Mouse (Mus musculus): ENCODE measurements around the gene Gm49416. TPM values are rescaled to one million over a fixed set of nuclear protein-coding genes. Genes with fewer than 3 reads are reported as not detected.

The Gm49416 gene
- total RNA-seq, 2 experiments from 2014 or later, result 0.84 TPM; not detected in 1

- no peak for DNase-seq
- intact Hi-C loops (cut with DNase I), result no loop called here
These were observed 19.8 kb downstream of the Gm49416 start for GRCm38 (mm10) chr19:8908531-8908930.

- DNase-seq, result no peak
- intact Hi-C loops (cut with DNase I), result loop anchor here (1.0 kb wide), 1 partner anchor 23 kb away; no protein-coding TSS in a partner anchor
These were observed 23.1 kb downstream of the Gm49416 start for GRCm38 (mm10) chr19:8911810-8912209.

DNA sequence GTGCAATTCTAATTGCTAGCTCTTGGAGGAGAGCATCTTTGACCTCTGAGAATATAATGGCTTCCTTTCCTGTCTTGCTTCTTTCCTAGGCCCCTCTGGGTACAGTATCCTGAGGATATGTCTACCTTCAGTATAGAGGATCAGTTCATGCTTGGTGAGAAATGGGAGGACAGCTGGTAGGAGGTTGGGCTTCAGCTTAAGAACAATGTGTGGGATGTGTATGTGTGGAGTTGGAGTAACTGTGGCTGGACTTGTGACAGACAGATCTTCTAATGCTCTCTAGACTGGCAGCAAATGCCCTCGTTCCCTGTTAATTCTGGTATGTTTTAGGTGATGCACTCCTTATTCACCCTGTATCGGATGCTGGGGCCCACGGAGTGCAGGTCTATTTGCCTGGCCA lies 25.5 kb downstream of the Gm49416 start:
- DNase-seq, result no peak
- intact Hi-C loops (cut with DNase I), result no loop called here

GRCm38 (mm10) chr19:8919000-8919399 lies 30.3 kb downstream of the Gm49416 start:
- no peak for DNase-seq
- intact Hi-C loops (cut with DNase I), result no loop called here

GRCm38 (mm10) chr19:8919684-8920072 lies 31.0 kb downstream of the Gm49416 start:
- DNase-seq, result no peak
- intact Hi-C loops (cut with DNase I), result no loop called here

DNA sequence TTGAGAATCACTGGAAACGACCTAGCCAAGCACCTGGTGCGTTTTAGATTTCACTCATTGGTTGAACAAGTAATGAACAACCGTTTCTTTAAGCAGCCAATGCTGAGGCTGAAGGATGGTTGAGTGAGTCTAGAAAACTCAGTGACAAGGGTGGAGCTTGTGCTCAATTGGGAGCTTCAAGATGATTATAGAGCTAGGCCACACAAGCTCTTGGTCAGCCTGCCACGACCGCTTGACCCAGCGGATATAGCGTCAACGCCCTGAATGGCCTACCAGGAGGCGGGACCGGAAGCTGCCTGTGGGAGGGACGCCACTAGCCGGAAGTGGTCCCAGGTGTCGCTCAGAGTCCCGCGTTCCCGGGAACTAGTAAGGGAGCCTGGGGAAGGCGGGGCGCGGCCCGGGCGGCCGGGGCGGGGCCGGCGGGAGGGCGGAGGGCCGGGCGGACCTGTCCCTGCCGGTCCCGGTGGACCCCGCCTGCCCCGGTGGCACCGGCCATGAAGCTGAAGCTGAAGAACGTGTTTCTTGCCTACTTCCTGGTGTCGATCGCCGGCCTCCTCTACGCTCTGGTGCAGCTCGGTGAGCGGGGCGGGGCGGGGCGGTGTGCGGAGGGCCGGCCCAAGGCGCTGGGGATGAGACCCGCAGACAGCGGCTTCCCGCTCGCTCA lies 31.5 kb downstream of the Gm49416 start, which contains the start of gene B3gat3:
Gene B3gat3, plus strand, starts transcription at position 302 of the 664 bp plus-strand sequence.
- DNase-seq, result peak; percentile 95
- intact Hi-C loops (cut with DNase I), result no loop called here

DNA sequence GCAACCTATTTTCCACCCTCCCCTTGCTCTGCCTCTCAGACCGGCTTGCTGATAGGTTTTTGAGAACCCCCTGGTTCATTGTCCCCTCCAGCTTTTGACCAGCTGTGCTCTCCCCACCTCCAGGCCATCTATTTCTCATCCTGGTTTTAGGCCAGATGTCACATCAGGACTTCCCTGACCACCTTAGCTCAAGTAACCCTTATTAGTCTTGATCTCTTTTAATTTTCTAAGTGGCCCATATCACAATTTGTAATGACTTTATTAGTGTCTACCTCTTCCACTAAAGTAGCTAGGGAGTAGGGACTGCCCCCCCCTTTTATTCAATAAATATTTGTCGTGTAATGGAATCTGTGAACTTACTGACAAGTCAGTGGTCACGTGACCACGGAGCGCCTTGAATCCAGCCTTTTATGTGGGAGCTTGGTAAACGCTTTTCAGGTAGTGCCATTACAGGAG lies 32.1 kb downstream of the Gm49416 start:
- DNase-seq, result no peak
- intact Hi-C loops (cut with DNase I), result no loop called here

- intact Hi-C loops (cut with DNase I), result no loop called here
- DNase-seq, result no peak
These were observed 33.0 kb downstream of the Gm49416 start for GRCm38 (mm10) chr19:8921741-8922140.

- intact Hi-C loops (cut with DNase I), result no loop called here
- no peak for DNase-seq
These were observed 38.0 kb downstream of the Gm49416 start for GRCm38 (mm10) chr19:8926766-8927165.

DNA sequence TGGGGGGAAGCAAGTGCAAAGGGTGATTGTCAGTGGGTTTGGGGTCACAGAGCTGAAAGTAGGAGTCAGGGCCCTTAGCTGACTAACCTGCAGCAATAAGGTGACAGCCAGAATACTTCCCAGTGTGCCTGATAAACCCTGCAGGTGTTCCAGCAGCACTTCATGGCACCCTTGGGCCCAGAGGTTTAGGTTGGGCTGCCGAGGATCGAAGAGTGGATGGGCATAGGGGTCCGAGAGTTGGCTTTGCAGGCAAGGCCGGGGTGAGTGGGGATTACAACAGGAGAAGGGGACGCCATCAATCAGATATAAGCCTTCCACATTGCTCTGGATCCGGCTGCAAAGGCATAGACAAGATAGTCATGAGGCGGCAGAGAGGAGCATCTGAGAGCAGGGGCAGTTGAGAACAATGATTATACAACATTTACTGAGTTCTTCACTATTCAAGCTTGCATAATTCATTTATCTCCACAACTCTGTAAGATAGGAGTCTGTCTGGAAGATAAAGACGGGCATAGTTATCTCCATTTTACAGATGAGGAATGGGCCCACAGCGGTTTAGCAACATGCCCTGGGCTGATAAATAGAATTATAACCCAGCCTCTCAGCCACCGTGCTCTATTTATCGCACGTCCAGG lies 39.3 kb downstream of the Gm49416 start:
- no peak for DNase-seq
- intact Hi-C loops (cut with DNase I), result loop anchor here (2.0 kb wide), 1 partner anchor 55 kb away; no protein-coding TSS in a partner anchor

DNA sequence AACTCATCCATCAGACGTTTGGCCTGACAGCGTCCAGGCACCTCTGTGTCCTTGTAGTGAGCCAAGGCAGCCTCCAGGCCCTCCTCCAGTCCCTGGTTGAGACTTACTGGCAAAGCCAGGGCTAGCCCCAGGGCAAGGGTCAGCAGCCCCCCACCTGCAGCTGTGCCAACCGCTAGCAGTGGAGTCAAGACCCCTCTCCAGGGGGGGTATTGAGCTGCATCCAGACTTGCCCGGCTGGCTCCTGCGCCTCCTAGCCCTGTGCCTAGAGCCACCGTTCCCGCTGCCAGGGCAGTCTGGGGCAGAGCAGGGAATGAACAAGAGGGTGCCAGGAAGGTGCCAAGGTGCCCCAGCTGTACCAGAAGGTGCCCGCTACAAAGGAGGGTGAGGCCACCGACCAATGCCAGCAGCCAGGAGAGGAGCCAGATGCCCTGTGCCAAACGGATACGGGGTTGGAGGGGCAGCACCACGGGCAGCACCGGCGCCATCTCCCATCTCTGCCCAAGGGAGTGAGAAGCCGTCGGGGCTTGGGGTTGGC lies 40.0 kb downstream of the Gm49416 start:
- intact Hi-C loops (cut with DNase I), result loop anchor here (2.0 kb wide), 1 partner anchor 56 kb away; no protein-coding TSS in a partner anchor
- DNase-seq, result peak in 1 of 2 experiments; percentile 31

DNA sequence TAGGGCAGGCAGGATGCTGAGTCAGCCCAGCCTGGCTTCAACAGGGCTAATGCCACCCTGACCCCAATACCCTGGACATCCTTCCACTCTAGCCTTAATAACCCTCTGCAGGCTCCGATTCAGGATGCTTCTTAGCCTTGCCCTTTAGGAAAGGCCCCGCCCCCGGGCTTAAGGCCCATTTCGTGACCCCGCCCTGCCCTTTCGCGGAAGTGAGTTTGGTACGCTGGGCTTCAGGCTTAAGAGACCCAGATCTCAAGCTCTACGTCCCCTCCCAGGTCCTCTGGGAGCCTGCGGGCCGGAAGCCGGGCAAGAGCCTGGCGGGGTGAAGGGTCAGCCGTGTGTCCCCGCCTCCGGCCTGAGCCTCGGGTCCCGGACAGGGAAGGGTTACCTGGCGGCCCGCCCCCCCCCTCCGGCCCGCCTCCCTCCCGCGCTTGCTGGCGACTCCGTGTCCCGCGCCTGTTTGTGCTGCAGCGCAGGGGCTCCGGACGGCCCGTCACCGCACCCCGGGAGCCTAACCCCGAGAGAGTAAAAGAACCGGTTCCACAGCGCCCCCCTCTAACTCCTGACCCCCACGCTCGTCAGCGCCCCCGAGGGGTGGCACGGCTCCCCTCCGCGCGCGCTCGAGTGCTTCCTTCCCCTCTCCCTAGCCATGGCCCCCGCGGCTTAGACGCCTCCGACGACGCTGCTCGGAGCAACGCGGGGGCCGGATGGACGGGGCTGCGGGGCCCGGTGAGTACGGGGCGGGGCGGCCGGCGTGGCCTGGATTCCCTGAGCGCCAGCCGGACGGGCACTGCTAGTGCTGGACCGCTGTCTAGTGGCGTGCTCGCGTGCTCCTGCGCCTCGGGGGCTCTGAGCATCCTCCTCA lies 40.7 kb downstream of the Gm49416 start, which contains the start of the genes Rom1 and Eml3:
Gene Rom1, minus strand, starts transcription at position 133 of the 865 bp plus-strand sequence.
Gene Eml3, plus strand, starts transcription at position 329 of the 865 bp plus-strand sequence.
- DNase-seq, result peak; percentile 93 to 96
- intact Hi-C loops (cut with DNase I), result loop anchor here (2.0 kb wide), 1 partner anchor 57 kb away; no protein-coding TSS in a partner anchor

GRCm38 (mm10) chr19:8930117-8930516 lies 41.4 kb downstream of the Gm49416 start:
- no peak for DNase-seq
- intact Hi-C loops (cut with DNase I), result no loop called here

DNA sequence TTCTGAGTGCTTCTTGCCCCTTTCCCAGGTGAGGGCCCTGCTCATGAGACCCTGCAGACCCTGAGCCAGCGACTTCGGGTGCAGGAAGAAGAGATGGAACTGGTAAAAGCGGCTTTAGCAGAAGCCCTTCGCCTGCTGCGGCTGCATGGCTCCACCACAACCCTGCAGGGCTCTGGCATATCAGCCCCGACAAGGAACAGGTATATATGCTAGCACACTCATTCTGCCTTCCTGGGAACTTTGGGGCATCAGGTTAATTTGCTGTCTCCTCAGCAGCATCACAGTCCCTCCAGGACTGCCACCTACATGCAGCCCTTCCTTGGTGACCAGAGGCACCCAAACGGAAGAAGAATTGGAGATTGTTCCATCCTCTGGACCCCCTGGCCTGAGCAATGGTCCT lies 42.0 kb downstream of the Gm49416 start:
- no peak for DNase-seq
- intact Hi-C loops (cut with DNase I), result no loop called here

DNA sequence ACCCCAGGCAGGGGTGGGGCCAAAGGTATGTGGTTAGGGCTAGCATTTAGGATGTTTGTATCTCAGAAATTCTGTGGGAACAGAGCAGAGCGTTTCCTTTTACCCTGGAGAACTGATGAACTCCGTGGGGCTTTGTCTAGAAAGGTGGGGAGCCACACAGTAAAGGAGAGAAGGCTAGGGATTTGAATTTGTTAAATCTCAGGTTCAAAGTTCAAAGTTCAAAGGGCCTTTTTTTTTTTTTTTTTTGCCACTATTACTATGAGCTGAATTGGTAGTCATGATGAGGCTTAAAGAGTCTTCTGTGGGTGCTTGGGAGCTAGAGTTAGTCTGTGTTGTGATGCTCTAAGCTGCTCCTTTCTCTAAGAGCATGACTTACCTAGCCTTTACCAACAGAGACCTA lies 48.0 kb downstream of the Gm49416 start:
- no peak for DNase-seq
- intact Hi-C loops (cut with DNase I), result no loop called here

DNA sequence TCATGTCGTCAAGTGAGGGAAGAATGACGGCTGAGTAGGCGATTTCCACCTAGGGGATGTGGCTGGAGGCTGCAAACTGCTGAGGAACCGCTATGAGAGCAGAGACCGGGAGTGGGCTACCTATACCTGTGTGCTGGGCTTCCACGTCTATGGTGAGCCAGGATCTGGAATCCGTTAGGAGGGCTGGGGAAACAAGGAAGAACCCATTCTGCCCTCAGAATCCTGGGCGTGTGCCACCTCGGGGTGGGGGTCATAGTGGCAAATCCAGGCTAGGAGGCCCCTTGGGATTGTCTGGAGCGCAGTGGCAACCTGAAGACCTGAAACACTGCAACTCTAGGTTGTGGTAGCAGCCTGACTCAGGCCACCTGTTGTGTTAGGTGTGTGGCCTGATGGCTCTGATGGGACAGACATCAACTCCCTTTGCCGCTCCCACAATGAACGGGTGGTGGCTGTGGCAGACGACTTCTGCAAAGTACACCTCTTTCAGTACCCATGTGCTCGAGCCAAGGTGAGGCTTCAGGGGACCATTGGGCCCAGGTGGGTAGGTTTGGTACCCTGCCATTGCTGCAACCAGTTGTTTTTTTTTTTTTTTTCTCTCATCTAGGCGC lies 51.9 kb downstream of the Gm49416 start:
- intact Hi-C loops (cut with DNase I), result no loop called here
- no peak for DNase-seq

GRCm38 (mm10) chr19:8941136-8941514 lies 52.4 kb downstream of the Gm49416 start:
- no peak for DNase-seq
- intact Hi-C loops (cut with DNase I), result no loop called here

DNA sequence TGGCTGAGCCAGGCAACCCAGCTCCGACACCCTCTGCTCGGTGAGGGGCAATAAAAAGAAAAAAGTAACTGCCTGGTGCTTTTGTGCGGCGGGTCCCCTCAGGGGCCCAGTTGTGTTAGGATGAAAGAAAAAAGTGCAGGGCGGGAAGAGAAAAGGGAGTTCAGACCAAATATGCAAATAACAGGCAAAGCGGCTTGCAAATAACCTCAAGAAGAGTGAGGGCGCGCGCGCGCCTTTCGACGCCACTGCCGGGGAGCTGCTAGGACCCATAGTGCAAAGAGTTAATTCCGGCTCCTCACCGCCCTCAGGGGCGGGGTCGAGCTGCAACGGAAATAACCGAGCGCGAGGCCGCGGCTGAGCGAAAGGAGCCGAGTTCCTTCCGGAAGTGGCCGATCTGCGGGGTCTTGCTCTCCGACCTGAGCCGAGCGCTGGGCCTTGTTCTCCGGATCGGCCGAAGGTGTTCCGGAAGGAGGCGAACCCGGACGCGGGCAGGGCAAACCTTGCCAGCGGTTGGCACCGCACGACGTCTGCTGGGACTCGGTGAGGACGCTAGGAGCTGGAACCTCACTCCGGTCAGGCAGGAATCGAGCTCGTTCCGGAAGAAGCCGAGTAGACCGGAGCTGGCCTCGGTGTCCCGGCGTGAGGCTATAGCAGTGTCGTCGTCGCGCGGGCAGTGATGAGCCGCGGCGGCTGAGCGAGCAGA lies 52.9 kb downstream of the Gm49416 start, which contains the start of gene Mta2:
Gene Mta2, plus strand, starts transcription at position 361 of the 703 bp plus-strand sequence.
- intact Hi-C loops (cut with DNase I), result no loop called here
- peak; percentile 94 for DNase-seq

- intact Hi-C loops (cut with DNase I), result no loop called here
- no peak for DNase-seq
These were observed 53.7 kb downstream of the Gm49416 start for GRCm38 (mm10) chr19:8942276-8942964.

All from gastrocnemius, postnatal 36 days (tissue).